Comparison of ENCODE assay signal across 8 mouse cellular contexts in the genomic region with DNA sequence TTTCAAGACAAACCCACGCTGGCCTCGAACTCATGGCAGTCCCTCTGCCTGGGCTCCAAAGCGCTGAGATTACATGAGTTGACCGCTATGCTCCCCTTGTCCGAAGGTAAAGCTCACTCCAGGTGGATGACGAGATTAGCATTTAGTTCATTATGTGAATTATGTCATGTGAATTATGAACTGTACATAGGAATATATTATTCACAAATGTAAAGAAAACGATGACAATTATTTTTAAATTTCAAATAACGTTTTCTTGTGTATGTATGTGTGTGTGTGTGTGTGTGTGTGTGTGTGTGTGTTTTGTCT. TPM values are rescaled to one million over a fixed set of nuclear protein-coding genes. Genes with fewer than 3 reads are reported as not detected.
A peak's percentile ranks its signal among the peaks of the same experiment; 100 is the strongest.
DNase-seq lines count a peak whose midpoint lies in the region; ATAC-seq and TF ChIP-seq lines count a peak whose summit lies in the region.

No protein-coding gene starts in this region.

- no peaks in the 10 kb centered on the region for H3K27me3 ChIP-seq in heart, embryonic 11.5 days (ENCODE audit: control insufficient read depth, insufficient read depth, low read length)
- peaks cover 9% of the 10 kb centered on the region for H3K27me3 ChIP-seq in CH12.LX (replicated peaks)
- H3K27me3 ChIP-seq in forebrain, embryonic 13.5 days, result no peaks in the 10 kb centered on the region
- H3K27me3 ChIP-seq in liver, embryonic 14.5 days (ENCODE audit: control insufficient read depth, insufficient read depth, low read length), result no peaks in the 10 kb centered on the region

- H3K27ac ChIP-seq in heart, embryonic 11.5 days (ENCODE audit: low read depth, low read length), result 0 out of 2 replicates have a peak overlapping the region, but pooled peaks have one; percentile 42
- H3K27ac ChIP-seq in CH12.LX (ENCODE audit: insufficient read depth, low read depth), result no peak overlapping the region
- no peak overlapping the region for H3K27ac ChIP-seq in forebrain, embryonic 13.5 days
- peak overlapping the region; percentile 81 for H3K27ac ChIP-seq in liver, embryonic 14.5 days

- no peak for TF ChIP-seq EP300 in CH12.LX (IDR thresholded peaks at IDR 0.05; ENCODE audit: low read length)
- TF ChIP-seq EP300 in liver, embryonic 14.5 days (IDR thresholded peaks at IDR 0.05; ENCODE audit: low read depth), result no peak

- no peak for TF ChIP-seq RAD21 in CH12.LX (IDR thresholded peaks at IDR 0.05; ENCODE audit: low read depth, low read length)

- H3K4me2 ChIP-seq in heart, embryonic 11.5 days, result peak overlapping the region; percentile 96
- peak overlapping the region; percentile 32; the same call in 1 of the 2 replicates for H3K4me2 ChIP-seq in CH12.LX (ENCODE audit: insufficient read depth, low read depth, poor library complexity, severe bottlenecking)
- peak overlapping the region; percentile 71 for H3K4me2 ChIP-seq in forebrain, embryonic 13.5 days
- peak overlapping the region; percentile 85 for H3K4me2 ChIP-seq in liver, embryonic 14.5 days (ENCODE audit: low read depth)

- no peak for TF ChIP-seq POLR2A in CH12.LX (IDR thresholded peaks at IDR 0.05; ENCODE audit: low read depth, low read length)

- peak overlapping the region; percentile 78 for H3K4me3 ChIP-seq in heart, embryonic 11.5 days (ENCODE audit: low read depth, low read length)
- H3K4me3 ChIP-seq in CH12.LX (replicated peaks in 1 of 3; ENCODE audit: low read depth in 2 of 3, low read length in 2 of 3, poor library complexity in 1 of 3), result peak overlapping the region; percentile 62 to 82 (median 69)
- peak overlapping the region; percentile 84 for H3K4me3 ChIP-seq in forebrain, embryonic 13.5 days
- peak overlapping the region; percentile 63 to 81 for H3K4me3 ChIP-seq in liver, embryonic 14.5 days (ENCODE audit: insufficient read depth in 1 of 2, low read depth in 2 of 2, low read length in 2 of 2)

- WGBS in heart, embryonic 11.5 days (ENCODE audit: insufficient replicate concordance), result 4% methylated on average over 8 of the region's 8 CpGs
- WGBS in forebrain, embryonic 13.5 days, result 4% methylated on average over 8 of the region's 8 CpGs
- WGBS in liver, embryonic 14.5 days (ENCODE audit: insufficient replicate concordance), result 2% methylated on average over 8 of the region's 8 CpGs

- no peak for TF ChIP-seq CTCF in CH12.LX (conservative IDR thresholded peaks at IDR 0.05 in 1 of 2, IDR thresholded peaks at IDR 0.05 in 1 of 2; ENCODE audit: low read depth in 2 of 2, low read length in 2 of 2)
- no peak for TF ChIP-seq CTCF in liver, embryonic 14.5 days (IDR thresholded peaks at IDR 0.05; ENCODE audit: low read depth)

- peaks cover 5% of the 10 kb centered on the region for H3K4me1 ChIP-seq in heart, embryonic 11.5 days (ENCODE audit: control insufficient read depth, insufficient read depth, low read length)
- peaks cover 9 to 32% of the 10 kb centered on the region in 2 experiments for H3K4me1 ChIP-seq in CH12.LX (ENCODE audit: control insufficient read depth in 1 of 2, insufficient read depth in 2 of 2)
- peaks cover 21% of the 10 kb centered on the region for H3K4me1 ChIP-seq in forebrain, embryonic 13.5 days
- peaks cover 18 to 21% of the 10 kb centered on the region in 2 experiments for H3K4me1 ChIP-seq in liver, embryonic 14.5 days (replicated peaks; ENCODE audit: control insufficient read depth in 2 of 2, insufficient read depth in 2 of 2, low read length in 1 of 2)

- DNase-seq in heart, adult 18-20 months, result no peak
- no peak for DNase-seq in CH12.LX (ENCODE audit: extremely low read depth)
- no peak for DNase-seq in liver, embryonic 14.5 days (ENCODE audit: low read depth in 3 of 3, low spot score in 3 of 3)
- DNase-seq in adrenal gland, adult 8-10 months, result no peak
- DNase-seq in urinary bladder, adult 2 months (ENCODE audit: low spot score), result no peak
- no peak for DNase-seq in retina, embryonic 14.5 days (ENCODE audit: low spot score)

- H3K36me3 ChIP-seq in heart, embryonic 11.5 days (ENCODE audit: control insufficient read depth, insufficient read depth, low read length), result 0 out of 2 replicates have a peak, but pooled peaks cover 3% of the 10 kb centered on the region
- peaks cover 16 to 26% of the 10 kb centered on the region in 2 experiments for H3K36me3 ChIP-seq in CH12.LX (replicated peaks in 1 of 2; ENCODE audit: control insufficient read depth in 1 of 2, insufficient read depth in 1 of 2, low read length in 1 of 2)
- H3K36me3 ChIP-seq in forebrain, embryonic 13.5 days (ENCODE audit: poor library complexity, severe bottlenecking), result peaks cover 20% of the 10 kb centered on the region
- H3K36me3 ChIP-seq in liver, embryonic 14.5 days (replicated peaks; ENCODE audit: control insufficient read depth, insufficient read depth, low read depth), result peaks cover 28% of the 10 kb centered on the region

- H3K9ac ChIP-seq in heart, embryonic 11.5 days (ENCODE audit: low read depth, low read length), result peak overlapping the region; percentile 58; the same call in 1 of the 2 replicates
- peak overlapping the region; percentile 55; the same call in 1 of the 2 replicates for H3K9ac ChIP-seq in CH12.LX (ENCODE audit: insufficient read depth, low read depth)
- peak overlapping the region; percentile 91 for H3K9ac ChIP-seq in forebrain, embryonic 13.5 days
- H3K9ac ChIP-seq in liver, embryonic 14.5 days (replicated peaks), result peak overlapping the region; percentile 70

- in situ Hi-C loops in CH12.LX (cut with MboI; ENCODE audit: low pct_ligation_motif_present, low pct_unique_long_range_greater_than_20kb, low sequenced_read_pairs), result no loop called here

- ATAC-seq in heart, embryonic 11.5 days (replicated peaks; ENCODE audit: insufficient number of reproducible peaks, low FRiP score, low TSS enrichment), result 0 out of 2 replicates have a peak, but pooled peaks have one; percentile 1
- no peak for ATAC-seq in forebrain, embryonic 13.5 days
- ATAC-seq in liver, embryonic 14.5 days (ENCODE audit: insufficient read depth), result peak; percentile 9; the same call in 1 of the 2 replicates

- H3K9me3 ChIP-seq in heart, embryonic 11.5 days (replicated peaks; ENCODE audit: control insufficient read depth, low read length), result no peaks in the 10 kb centered on the region
- H3K9me3 ChIP-seq in CH12.LX (replicated peaks; ENCODE audit: low read length), result no peaks in the 10 kb centered on the region
- H3K9me3 ChIP-seq in forebrain, embryonic 13.5 days (replicated peaks), result no peaks in the 10 kb centered on the region
- H3K9me3 ChIP-seq in liver, embryonic 14.5 days (ENCODE audit: control insufficient read depth, low read length), result no peaks in the 10 kb centered on the region

- dilution Hi-C loops in CH12.LX (cut with MboI; ENCODE audit: extremely low pct_ligation_motif_present, extremely low pct_unique_long_range_greater_than_20kb, low sequenced_read_pairs), result no loop called here

- H3K79me2 ChIP-seq in CH12.LX (replicated peaks; ENCODE audit: control insufficient read depth, extremely low read depth, insufficient read depth, poor library complexity, severe bottlenecking), result peaks cover 4% of the 10 kb centered on the region; the same call in 1 of the 2 replicates

RNA-seq across cellular contexts. Expression of a gene that starts 0.3 kb away (rescaled TPM):
- polyA plus RNA-seq in heart, embryonic 11.5 days (2014; fragmentation: Nextera tagmentation; extraction: Ambion mirVana), result 5.1 and 5.4 TPM in 2 replicates
- 1 to 10 TPM; 2.6 to 2.7 TPM for total RNA-seq in heart, adult 18-20 months (2021)
- 5.7 and 7.0 TPM in 2 replicates for total RNA-seq in CH12.LX (2012; rRNA removed)
- 6.2 and 6.8 TPM in 2 replicates for total RNA-seq in CH12.LX (2014; rRNA removed)
- 5.8 and 6.7 TPM in 2 replicates for polyA plus RNA-seq in CH12.LX (2012; ENCODE audit: insufficient read length, low read depth)
- 4.8 and 4.9 TPM in 2 replicates for polyA plus RNA-seq in forebrain, embryonic 13.5 days (2015; fragmentation: Nextera tagmentation; extraction: Ambion mirVana)
- 3.9 and 4.6 TPM in 2 replicates for polyA plus RNA-seq in liver, embryonic 14.5 days (2012; rRNA removed)
- polyA plus RNA-seq in liver, embryonic 14.5 days (2014; fragmentation: Nextera tagmentation; extraction: Ambion mirVana), result 5.2 and 5.4 TPM in 2 replicates
- 1 to 10 TPM; 3.8 to 6.3 (median 5.8) TPM for total RNA-seq in adrenal gland, adult 8-10 months (2022)
- 3.0 and 5.1 TPM in 2 replicates for polyA plus RNA-seq in urinary bladder, adult 2 months (2012; rRNA removed)

RNA-seq across cellular contexts. Expression of a gene that starts 13.3 kb away (rescaled TPM):
- polyA plus RNA-seq in heart, embryonic 11.5 days (2014; fragmentation: Nextera tagmentation; extraction: Ambion mirVana), result 0.27 TPM in 1 of 2 replicates, not detected in the other
- total RNA-seq in heart, adult 18-20 months (2021), result not detected
- total RNA-seq in CH12.LX (2012; rRNA removed) (not detected in 2 replicates), CH12.LX (2014; rRNA removed) (not detected in 2 replicates)
- polyA plus RNA-seq in CH12.LX (2012; ENCODE audit: insufficient read length, low read depth), result not detected in 2 replicates
- not detected in 2 replicates for polyA plus RNA-seq in forebrain, embryonic 13.5 days (2015; fragmentation: Nextera tagmentation; extraction: Ambion mirVana)
- 18.2 and 19.3 TPM in 2 replicates for polyA plus RNA-seq in liver, embryonic 14.5 days (2012; rRNA removed)
- 9.1 and 9.6 TPM in 2 replicates for polyA plus RNA-seq in liver, embryonic 14.5 days (2014; fragmentation: Nextera tagmentation; extraction: Ambion mirVana)
- not detected for total RNA-seq in adrenal gland, adult 8-10 months (2022)
- polyA plus RNA-seq in urinary bladder, adult 2 months (2012; rRNA removed), result not detected in 2 replicates

RNA-seq across cellular contexts. Expression of a gene that starts 34.4 kb away (rescaled TPM):
- polyA plus RNA-seq in heart, embryonic 11.5 days (2014; fragmentation: Nextera tagmentation; extraction: Ambion mirVana), result 172 and 192 TPM in 2 replicates
- 100 to 1,000 TPM; 165 to 170 TPM for total RNA-seq in heart, adult 18-20 months (2021)
- 185 and 230 TPM in 2 replicates for total RNA-seq in CH12.LX (2012; rRNA removed)
- total RNA-seq in CH12.LX (2014; rRNA removed), result 175 and 188 TPM in 2 replicates
- polyA plus RNA-seq in CH12.LX (2012; ENCODE audit: insufficient read length, low read depth), result 181 and 195 TPM in 2 replicates
- 368 and 373 TPM in 2 replicates for polyA plus RNA-seq in forebrain, embryonic 13.5 days (2015; fragmentation: Nextera tagmentation; extraction: Ambion mirVana)
- polyA plus RNA-seq in liver, embryonic 14.5 days (2012; rRNA removed), result 80.8 and 83.3 TPM in 2 replicates
- polyA plus RNA-seq in liver, embryonic 14.5 days (2014; fragmentation: Nextera tagmentation; extraction: Ambion mirVana), result 104 and 120 TPM in 2 replicates
- 100 to 1,000 TPM; 179 to 200 (median 190) TPM for total RNA-seq in adrenal gland, adult 8-10 months (2022)
- polyA plus RNA-seq in urinary bladder, adult 2 months (2012; rRNA removed), result 137 and 140 TPM in 2 replicates

RNA-seq across cellular contexts. Expression of a gene that starts 37.3 kb away (rescaled TPM):
- 4.6 and 6.4 TPM in 2 replicates for polyA plus RNA-seq in heart, embryonic 11.5 days (2014; fragmentation: Nextera tagmentation; extraction: Ambion mirVana)
- total RNA-seq in heart, adult 18-20 months (2021), result 1 to 10 TPM; 1.6 to 2.3 TPM
- total RNA-seq in CH12.LX (2012; rRNA removed) (3.4 and 3.6 TPM in 2 replicates), CH12.LX (2014; rRNA removed) (4.5 and 4.8 TPM in 2 replicates)
- polyA plus RNA-seq in CH12.LX (2012; ENCODE audit: insufficient read length, low read depth), result 3.3 and 3.7 TPM in 2 replicates
- polyA plus RNA-seq in forebrain, embryonic 13.5 days (2015; fragmentation: Nextera tagmentation; extraction: Ambion mirVana), result 10.5 and 10.9 TPM in 2 replicates
- polyA plus RNA-seq in liver, embryonic 14.5 days (2012; rRNA removed), result 0.92 and 1.5 TPM in 2 replicates
- polyA plus RNA-seq in liver, embryonic 14.5 days (2014; fragmentation: Nextera tagmentation; extraction: Ambion mirVana), result 2.2 and 2.5 TPM in 2 replicates
- 10 to 100 TPM in 1 of 4 experiments, 1 to 10 TPM in 3; 4.7 to 10.8 (median 7.9) TPM for total RNA-seq in adrenal gland, adult 8-10 months (2022)
- 4.6 and 4.9 TPM in 2 replicates for polyA plus RNA-seq in urinary bladder, adult 2 months (2012; rRNA removed)

RNA-seq across cellular contexts. Expression of a gene that starts 44.4 kb away (rescaled TPM):
- polyA plus RNA-seq in heart, embryonic 11.5 days (2014; fragmentation: Nextera tagmentation; extraction: Ambion mirVana), result 6.4 and 8.4 TPM in 2 replicates
- 1 to 10 TPM; 1.0 to 1.4 TPM for total RNA-seq in heart, adult 18-20 months (2021)
- total RNA-seq in CH12.LX (2012; rRNA removed) (0.34 TPM in 1 of 2 replicates, not detected in the other), CH12.LX (2014; rRNA removed) (not detected in 2 replicates)
- not detected in 2 replicates for polyA plus RNA-seq in CH12.LX (2012; ENCODE audit: insufficient read length, low read depth)
- polyA plus RNA-seq in forebrain, embryonic 13.5 days (2015; fragmentation: Nextera tagmentation; extraction: Ambion mirVana), result 315 and 321 TPM in 2 replicates
- 15.7 and 16.0 TPM in 2 replicates for polyA plus RNA-seq in liver, embryonic 14.5 days (2012; rRNA removed)
- polyA plus RNA-seq in liver, embryonic 14.5 days (2014; fragmentation: Nextera tagmentation; extraction: Ambion mirVana), result 4.2 and 6.0 TPM in 2 replicates
- total RNA-seq in adrenal gland, adult 8-10 months (2022), result 10 to 100 TPM in 2 of 4 experiments, 1 to 10 TPM in 2; 3.3 to 12.2 (median 7.8) TPM
- 1.3 and 2.2 TPM in 2 replicates for polyA plus RNA-seq in urinary bladder, adult 2 months (2012; rRNA removed)

Comparison
In these comparisons a context has a peak if more than half of its experiments do, and no peak if none do; other contexts are left out.
1. H3K27ac ChIP-seq: peak in heart, embryonic 11.5 days (single experiment) and liver, embryonic 14.5 days (single experiment); none in CH12.LX (single experiment) and forebrain, embryonic 13.5 days (single experiment).
2. H3K4me2 ChIP-seq: peak in every context shown above with its lines; median percentile 96 in heart, embryonic 11.5 days; 85 in liver, embryonic 14.5 days; 71 in forebrain, embryonic 13.5 days; 32 in CH12.LX.
3. Peak in every context shown above with its lines, with median percentiles within 50 percentile points of each other: H3K4me3 ChIP-seq and H3K9ac ChIP-seq.